Mouse (Mus musculus) liver, embryonic 15.5 days (tissue): Measurements from ENCODE around the gene Six3. TPM values are rescaled to one million over a fixed set of nuclear protein-coding genes. Genes with fewer than 3 reads are reported as not detected.

Source experiments
- ATAC-seq: fragments of 200-750 bp; cut with Nextera tagmentation; 2 replicates; pipeline ENCODE4 v1.8.0; 2017; ENCODE audit warnings: moderate number of reproducible peaks, mild to moderate bottlenecking, moderate library complexity; ENCODE audit not compliant: insufficient read depth
- H3K27ac ChIP-seq: fragments of 300-500 bp; sonication (generic); replicated peaks from 2 replicates; pipeline ENCODE4 v1.5.1; 2015; ENCODE audit warnings: mild to moderate bottlenecking, inconsistent platforms
- H3K27me3 ChIP-seq: fragments of 300-500 bp; sonication (generic); 2 replicates; pipeline ENCODE4 v1.6.1; 2015; ENCODE audit warnings: mild to moderate bottlenecking, inconsistent platforms
- H3K36me3 ChIP-seq: fragments of 300-500 bp; sonication (generic); replicated peaks from 2 replicates; pipeline ENCODE4 v1.6.1; 2015; ENCODE audit warnings: moderate library complexity, mild to moderate bottlenecking, inconsistent platforms
- H3K4me1 ChIP-seq: fragments of 300-500 bp; sonication (generic); replicated peaks from 2 replicates; pipeline ENCODE4 v1.6.1; 2015; ENCODE audit warnings: inconsistent platforms
- H3K4me2 ChIP-seq: fragments of 300-500 bp; sonication (generic); 2 replicates; pipeline ENCODE4 v1.6.1; 2015; ENCODE audit warnings: moderate library complexity, mild to moderate bottlenecking, inconsistent platforms
- H3K4me3 ChIP-seq: fragments of 300-500 bp; sonication (generic); replicated peaks from 2 replicates; pipeline ENCODE4 v1.5.1; 2015; ENCODE audit warnings: mild to moderate bottlenecking, inconsistent platforms
- H3K9ac ChIP-seq: fragments of 300-500 bp; sonication (generic); 2 replicates; pipeline ENCODE4 v1.6.1; 2015; ENCODE audit warnings: moderate library complexity, mild to moderate bottlenecking, inconsistent platforms
- H3K9me3 ChIP-seq: fragments of 300-500 bp; sonication (generic); replicated peaks from 2 replicates; pipeline ENCODE4 v1.6.1; 2016; ENCODE audit warnings: inconsistent platforms
- WGBS: fragments of 180-500 bp; shearing (Covaris S2); methylation state at CpG from one replicate; pipeline ENCODE4 v1.1.7; 2015; ENCODE audit warnings: mixed read lengths; ENCODE audit not compliant: insufficient replicate concordance; 5-methylcytosine and 5-hydroxymethylcytosine counted together
- polyA plus RNA-seq: library from polyadenylated mRNA; unstranded; fragments of >200 nt; fragmentation: Nextera tagmentation; extraction: Ambion mirVana; gene quantifications from 2 replicates; pipeline ENCODE4 v1.2.1, GENCODE M21; 2015

Six3 gene
- polyA plus RNA-seq, 1 experiment from 2014 or later, result not detected

GRCm38 (mm10) chr17:85614011-85614721, 758 bp downstream of the Six3 start:
- no peak overlapping the region for H3K4me2 ChIP-seq
- H3K27ac ChIP-seq, result no peak overlapping the region
- no peaks in the 10 kb centered on the region for H3K36me3 ChIP-seq
- ATAC-seq, result no peak
- H3K4me3 ChIP-seq, result no peak overlapping the region
- H3K9me3 ChIP-seq, result no peaks in the 10 kb centered on the region
- H3K9ac ChIP-seq, result no peak overlapping the region
- no peaks in the 10 kb centered on the region for H3K4me1 ChIP-seq
- 5% methylated on average over 24 of the region's 30 CpGs for WGBS
- H3K27me3 ChIP-seq, result peaks cover 100% of the 10 kb centered on the region

GRCm38 (mm10) chr17:85614722-85615331, 1.4 kb downstream of the Six3 start:
- peaks cover 100% of the 10 kb centered on the region for H3K27me3 ChIP-seq
- no peak overlapping the region for H3K4me2 ChIP-seq
- ATAC-seq, result no peak
- no peak overlapping the region for H3K4me3 ChIP-seq
- no peaks in the 10 kb centered on the region for H3K9me3 ChIP-seq
- no peaks in the 10 kb centered on the region for H3K36me3 ChIP-seq
- 2% methylated on average over 38 of the region's 38 CpGs for WGBS
- no peak overlapping the region for H3K9ac ChIP-seq
- no peak overlapping the region for H3K27ac ChIP-seq
- H3K4me1 ChIP-seq, result no peaks in the 10 kb centered on the region

DNA sequence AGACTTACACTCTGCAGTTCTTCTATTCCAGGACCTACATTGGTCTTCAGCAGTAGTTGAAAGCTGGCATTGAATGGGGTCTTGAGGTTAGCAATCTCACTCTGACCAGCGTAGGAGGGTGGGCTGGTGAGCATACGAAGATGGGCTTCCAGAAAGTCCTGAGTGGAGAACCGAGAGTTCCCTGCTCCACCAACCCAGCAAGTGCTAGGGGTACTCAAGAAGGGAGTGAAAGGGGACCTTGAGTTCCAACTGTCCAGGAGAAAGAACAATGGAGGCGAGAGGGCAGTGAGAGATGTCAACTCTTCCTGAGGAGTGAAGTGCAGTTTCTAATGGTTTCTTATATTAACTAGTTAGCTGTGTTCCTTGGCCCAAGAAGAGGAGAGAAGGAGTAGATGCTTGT, 2.2 kb downstream of the Six3 start:
- no peaks in the 10 kb centered on the region for H3K36me3 ChIP-seq
- H3K4me3 ChIP-seq, result no peak overlapping the region
- no peak for ATAC-seq
- H3K4me1 ChIP-seq, result no peaks in the 10 kb centered on the region
- H3K9me3 ChIP-seq, result no peaks in the 10 kb centered on the region
- H3K27me3 ChIP-seq, result peaks cover 100% of the 10 kb centered on the region
- 3% methylated on average over 4 of the region's 4 CpGs for WGBS
- H3K4me2 ChIP-seq, result no peak overlapping the region
- H3K9ac ChIP-seq, result no peak overlapping the region
- no peak overlapping the region for H3K27ac ChIP-seq

GRCm38 (mm10) chr17:85616526-85617500, 3.4 kb downstream of the Six3 start:
- H3K9me3 ChIP-seq, result no peaks in the 10 kb centered on the region
- H3K36me3 ChIP-seq, result no peaks in the 10 kb centered on the region
- WGBS, result 3% methylated on average over 41 of the region's 41 CpGs
- H3K27me3 ChIP-seq, result peaks cover 100% of the 10 kb centered on the region
- H3K4me3 ChIP-seq, result no peak overlapping the region
- no peak overlapping the region for H3K27ac ChIP-seq
- no peak for ATAC-seq
- H3K9ac ChIP-seq, result no peak overlapping the region
- no peak overlapping the region for H3K4me2 ChIP-seq
- H3K4me1 ChIP-seq, result no peaks in the 10 kb centered on the region; the same call in 1 of the 2 replicates

GRCm38 (mm10) chr17:85617566-85618358, 4.4 kb downstream of the Six3 start:
- no peaks in the 10 kb centered on the region; the same call in 1 of the 2 replicates for H3K4me1 ChIP-seq
- no peak overlapping the region for H3K9ac ChIP-seq
- no peaks in the 10 kb centered on the region for H3K36me3 ChIP-seq
- peaks cover 100% of the 10 kb centered on the region for H3K27me3 ChIP-seq
- no peaks in the 10 kb centered on the region for H3K9me3 ChIP-seq
- H3K4me3 ChIP-seq, result no peak overlapping the region
- WGBS, result 1% methylated on average over 36 of the region's 36 CpGs
- H3K27ac ChIP-seq, result no peak overlapping the region
- ATAC-seq, result no peak
- H3K4me2 ChIP-seq, result no peak overlapping the region

DNA sequence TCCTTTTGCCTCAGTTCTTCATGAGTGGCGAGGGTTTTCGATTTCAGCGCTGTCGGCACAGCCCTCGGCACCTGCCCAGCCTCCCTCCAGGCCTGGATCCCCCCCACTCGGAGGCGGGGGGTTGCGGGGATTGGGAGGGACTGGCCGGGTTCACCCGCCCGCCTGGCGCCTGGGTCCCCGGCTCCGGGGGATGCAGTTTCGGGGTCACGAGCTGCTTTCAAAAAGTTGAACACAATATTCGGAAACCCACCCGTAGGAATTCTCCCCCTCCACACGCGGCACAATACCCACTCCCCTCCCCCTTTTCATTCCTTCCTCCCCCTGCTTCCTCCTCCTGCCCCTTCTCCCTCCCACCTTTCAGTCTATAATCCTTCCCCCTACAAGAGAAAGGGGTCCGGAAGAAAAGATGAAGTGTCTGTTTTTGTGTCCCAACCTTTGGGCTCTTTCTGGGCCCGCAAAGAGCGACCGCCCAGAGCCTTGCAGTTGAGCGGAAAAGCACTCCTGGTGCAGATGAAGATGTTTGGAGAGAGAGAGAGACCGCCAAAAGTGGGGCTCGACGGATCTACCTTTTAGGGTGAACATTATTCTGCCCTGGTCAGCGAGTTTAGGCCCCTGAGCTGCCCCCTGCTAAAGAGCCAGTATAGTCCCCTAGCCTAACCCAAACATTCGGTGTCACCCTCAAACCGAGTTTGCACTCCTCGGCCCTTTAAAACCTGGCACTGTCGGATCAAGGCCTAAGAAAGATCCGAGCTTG, 5.1 kb downstream of the Six3 start:
- Histone ChIP-seq H3K9me3 (no peaks in the 10 kb centered on the region), H3K4me2 (no peak overlapping the region), H3K36me3 (no peaks in the 10 kb centered on the region), H3K27ac (no peak overlapping the region), H3K9ac (no peak overlapping the region), H3K4me1 (no peaks in the 10 kb centered on the region; the same call in 1 of the 2 replicates), H3K27me3 (peaks cover 100% of the 10 kb centered on the region), H3K4me3 (no peak overlapping the region)
- no peak for ATAC-seq
- 1% methylated on average over 34 of the region's 34 CpGs for WGBS

GRCm38 (mm10) chr17:85619113-85620085, 6.0 kb downstream of the Six3 start:
- H3K9ac ChIP-seq, result no peak overlapping the region
- H3K27me3 ChIP-seq, result peaks cover 100% of the 10 kb centered on the region
- H3K27ac ChIP-seq, result no peak overlapping the region
- 4% methylated on average over 20 of the region's 20 CpGs for WGBS
- no peaks in the 10 kb centered on the region for H3K36me3 ChIP-seq
- H3K4me3 ChIP-seq, result no peak overlapping the region
- H3K4me1 ChIP-seq, result no peaks in the 10 kb centered on the region; the same call in 1 of the 2 replicates
- H3K4me2 ChIP-seq, result no peak overlapping the region
- no peaks in the 10 kb centered on the region for H3K9me3 ChIP-seq
- no peak for ATAC-seq

GRCm38 (mm10) chr17:85620086-85620481, 6.7 kb downstream of the Six3 start:
- Histone ChIP-seq H3K27me3 (peaks cover 100% of the 10 kb centered on the region), H3K27ac (no peak overlapping the region), H3K4me2 (no peak overlapping the region), H3K4me1 (no peaks in the 10 kb centered on the region; the same call in 1 of the 2 replicates), H3K9ac (no peak overlapping the region), H3K36me3 (no peaks in the 10 kb centered on the region), H3K4me3 (no peak overlapping the region), H3K9me3 (no peaks in the 10 kb centered on the region)
- 2% methylated on average over 6 of the region's 6 CpGs for WGBS
- no peak for ATAC-seq

GRCm38 (mm10) chr17:85620680-85621504, 7.5 kb downstream of the Six3 start:
- peak overlapping the region; percentile 7; the same call in 1 of the 2 replicates for H3K4me2 ChIP-seq
- under 1% methylated on average over 50 of the region's 54 CpGs for WGBS

More at GRCm38 (mm10) chr17:85620680-85621504, 7.5 kb downstream of the Six3 start:
- no peak overlapping the region for H3K9ac ChIP-seq
- H3K4me1 ChIP-seq, result no peaks in the 10 kb centered on the region; the same call in 1 of the 2 replicates
- H3K4me3 ChIP-seq, result no peak overlapping the region
- H3K9me3 ChIP-seq, result no peaks in the 10 kb centered on the region
- H3K27me3 ChIP-seq, result peaks cover 100% of the 10 kb centered on the region
- H3K27ac ChIP-seq, result no peak overlapping the region
- no peaks in the 10 kb centered on the region for H3K36me3 ChIP-seq
- no peak for ATAC-seq
